In the genomic region with DNA sequence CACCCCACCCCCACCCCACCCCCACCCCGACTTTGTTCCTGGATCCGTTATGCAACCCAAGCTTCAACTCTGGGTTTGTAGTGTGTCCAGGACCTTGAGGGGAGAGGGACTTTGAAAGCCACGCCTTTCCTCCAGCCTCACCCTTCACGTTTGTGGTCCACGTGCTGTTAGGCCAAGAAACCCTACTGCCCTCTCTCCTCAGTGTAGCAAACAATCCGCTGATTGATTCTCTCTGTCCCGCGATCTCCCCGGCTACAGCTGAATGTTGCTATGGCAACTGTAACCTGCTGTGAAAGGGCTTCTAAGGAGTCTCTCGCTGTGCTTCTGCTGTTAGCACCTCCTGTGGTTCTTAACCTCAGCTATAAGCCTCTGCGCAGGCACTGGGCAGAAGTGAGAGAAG, we compare ENCODE assay signal across 9 mouse cellular contexts. TPM values are rescaled to one million over a fixed set of nuclear protein-coding genes. Genes with fewer than 3 reads are reported as not detected.
DNase-seq lines count a peak whose midpoint lies in the region; ATAC-seq and TF ChIP-seq lines count a peak whose summit lies in the region.
"Had no signal": no experiment of that assay in that cellular context is flagged by ENCODE, and none has a peak within 500 bp of the region (broad histone marks: within the 10 kb centered on the region; RNA-seq: fewer than 3 reads in every experiment).

No protein-coding gene starts in this region.

- peak; percentile 65 for ATAC-seq in limb, embryonic 11.5 days (ENCODE audit: insufficient number of reproducible peaks, low FRiP score, low TSS enrichment, low read depth)
- ATAC-seq in midbrain, embryonic 12.5 days (ENCODE audit: low FRiP score, low read depth) = peak; percentile 89
- peak; percentile 63; the same call in 1 of the 2 replicates for ATAC-seq in stomach, embryonic 16.5 days (ENCODE audit: insufficient read depth, low FRiP score)

- no peaks in the 10 kb centered on the region for H3K9me3 ChIP-seq in embryonic facial prominence, embryonic 10.5 days
- H3K9me3 ChIP-seq in heart, embryonic 10.5 days = no peaks in the 10 kb centered on the region
- no peaks in the 10 kb centered on the region for H3K9me3 ChIP-seq in limb, embryonic 11.5 days (ENCODE audit: control insufficient read depth, low read length)
- H3K9me3 ChIP-seq in midbrain, embryonic 12.5 days = no peaks in the 10 kb centered on the region
- no peaks in the 10 kb centered on the region for H3K9me3 ChIP-seq in stomach, embryonic 16.5 days (replicated peaks; ENCODE audit: control insufficient read depth, low read length)

- intact Hi-C loops in gastrocnemius, adult 2 months (cut with DNase I) = no loop called here

- no peaks in the 10 kb centered on the region; the same call in 1 of the 2 replicates for H3K27me3 ChIP-seq in embryonic facial prominence, embryonic 10.5 days (replicated peaks; ENCODE audit: low read depth, poor library complexity, severe bottlenecking)
- peaks cover 10% of the 10 kb centered on the region; the same call in 1 of the 2 replicates for H3K27me3 ChIP-seq in heart, embryonic 10.5 days (ENCODE audit: insufficient read depth, poor library complexity, severe bottlenecking)
- H3K27me3 ChIP-seq in limb, embryonic 11.5 days (ENCODE audit: control insufficient read depth, insufficient read depth, low read length) = no peaks in the 10 kb centered on the region
- H3K27me3 ChIP-seq in midbrain, embryonic 12.5 days = 0 out of 2 replicates have a peak, but pooled peaks cover 6% of the 10 kb centered on the region
- no peaks in the 10 kb centered on the region for H3K27me3 ChIP-seq in stomach, embryonic 16.5 days (ENCODE audit: control insufficient read depth, insufficient read depth, low read length)
- H3K27me3 ChIP-seq: CH12.LX had no signal

- peak overlapping the region; percentile 27; the same call in 1 of the 2 replicates for H3K4me2 ChIP-seq in limb, embryonic 11.5 days (ENCODE audit: low read depth, severe bottlenecking)
- H3K4me2 ChIP-seq in midbrain, embryonic 12.5 days (replicated peaks) = peak overlapping the region; percentile 34
- H3K4me2 ChIP-seq in stomach, embryonic 16.5 days (ENCODE audit: low read depth, low read length) = peak overlapping the region; percentile 28; the same call in 1 of the 2 replicates

- no peak overlapping the region for H3K9ac ChIP-seq in limb, embryonic 11.5 days (ENCODE audit: low read length)
- H3K9ac ChIP-seq in midbrain, embryonic 12.5 days (replicated peaks) = no peak overlapping the region
- H3K9ac ChIP-seq in stomach, embryonic 16.5 days (ENCODE audit: low read length) = peak overlapping the region; percentile 43; the same call in 1 of the 2 replicates

- no peaks in the 10 kb centered on the region for H3K36me3 ChIP-seq in embryonic facial prominence, embryonic 10.5 days (replicated peaks)
- H3K36me3 ChIP-seq in heart, embryonic 10.5 days = no peaks in the 10 kb centered on the region
- H3K36me3 ChIP-seq in limb, embryonic 11.5 days (ENCODE audit: control insufficient read depth, insufficient read depth, low read length) = no peaks in the 10 kb centered on the region
- H3K36me3 ChIP-seq in midbrain, embryonic 12.5 days = no peaks in the 10 kb centered on the region
- no peaks in the 10 kb centered on the region for H3K36me3 ChIP-seq in stomach, embryonic 16.5 days (ENCODE audit: control insufficient read depth, insufficient read depth, low read length)

- WGBS in embryonic facial prominence, embryonic 10.5 days = under 1% methylated on average over 11 of the region's 11 CpGs
- 1% methylated on average over 11 of the region's 11 CpGs for WGBS in heart, embryonic 10.5 days
- 1% methylated on average over 11 of the region's 11 CpGs for whole genome bisulfite sequencing in limb, embryonic 11.5 days
- WGBS in midbrain, embryonic 12.5 days = under 1% methylated on average over 11 of the region's 11 CpGs
- WGBS in stomach, embryonic 16.5 days = 6% methylated on average over 11 of the region's 11 CpGs

- H3K27ac ChIP-seq in gastrocnemius, adult 2 months = peak overlapping the region; percentile 66
- H3K27ac ChIP-seq in embryonic facial prominence, embryonic 10.5 days (replicated peaks) = peak overlapping the region; percentile 84
- H3K27ac ChIP-seq in heart, embryonic 10.5 days = no peak overlapping the region
- H3K27ac ChIP-seq in limb, embryonic 11.5 days (replicated peaks; ENCODE audit: low read depth, low read length) = peak overlapping the region; percentile 38; the same call in 1 of the 2 replicates
- peak overlapping the region; percentile 84 for H3K27ac ChIP-seq in midbrain, embryonic 12.5 days (replicated peaks)
- peak overlapping the region; percentile 21; the same call in 1 of the 2 replicates for H3K27ac ChIP-seq in stomach, embryonic 16.5 days (ENCODE audit: low read length)

- TF ChIP-seq CTCF in gastrocnemius, adult 2 months (IDR thresholded peaks at IDR 0.05) = no peak

- H3K4me3 ChIP-seq in gastrocnemius, adult 2 months = 0 out of 2 replicates have a peak overlapping the region, but pooled peaks have one; percentile 2
- peak overlapping the region; percentile 37 for H3K4me3 ChIP-seq in embryonic facial prominence, embryonic 10.5 days
- peak overlapping the region; percentile 22; the same call in 1 of the 2 replicates for H3K4me3 ChIP-seq in heart, embryonic 10.5 days
- no peak overlapping the region for H3K4me3 ChIP-seq in limb, embryonic 11.5 days (ENCODE audit: low read depth, low read length)
- peak overlapping the region; percentile 5; the same call in 1 of the 2 replicates for H3K4me3 ChIP-seq in midbrain, embryonic 12.5 days
- no peak overlapping the region for H3K4me3 ChIP-seq in stomach, embryonic 16.5 days (replicated peaks; ENCODE audit: low read length)

- DNase-seq in gastrocnemius, adult 2 months = peak; percentile 56
- DNase-seq in gastrocnemius, postnatal 10 days = no peak
- DNase-seq in embryonic facial prominence, embryonic 10.5 days (ENCODE audit: low spot score) = peak; percentile 83
- DNase-seq in heart, embryonic 10.5 days (ENCODE audit: low spot score) = no peak
- peak; percentile 99 for DNase-seq in kidney, adult 9 months
- peak; percentile 76 for DNase-seq in limb, embryonic 11.5 days (ENCODE audit: low spot score)

- H3K4me1 ChIP-seq in embryonic facial prominence, embryonic 10.5 days = peaks cover 53% of the 10 kb centered on the region
- peaks cover 17% of the 10 kb centered on the region for H3K4me1 ChIP-seq in heart, embryonic 10.5 days
- peaks cover 10% of the 10 kb centered on the region; the same call in 1 of the 2 replicates for H3K4me1 ChIP-seq in limb, embryonic 11.5 days (ENCODE audit: control insufficient read depth, insufficient read depth, low read length)
- peaks cover 36% of the 10 kb centered on the region for H3K4me1 ChIP-seq in midbrain, embryonic 12.5 days
- H3K4me1 ChIP-seq in stomach, embryonic 16.5 days (ENCODE audit: control insufficient read depth, insufficient read depth, low read length) = peaks cover 26% of the 10 kb centered on the region

RNA-seq across cellular contexts. Expression of a gene that starts 5.0 kb away (rescaled TPM):
- total RNA-seq in gastrocnemius, adult 2 months (2021) = 10 to 100 TPM; 31.4 to 32.7 TPM
- total RNA-seq in gastrocnemius, postnatal 10 days (2021) = 10 to 100 TPM; 23.2 to 26.6 TPM
- polyA plus RNA-seq in embryonic facial prominence, embryonic 10.5 days (2016; fragmentation: Nextera tagmentation; extraction: Ambion mirVana) = 97.3 and 103 TPM in 2 replicates
- polyA plus RNA-seq in heart, embryonic 10.5 days (2016; fragmentation: Nextera tagmentation; extraction: Ambion mirVana) = 54.4 and 66.8 TPM in 2 replicates
- polyA plus RNA-seq in limb, embryonic 11.5 days (2014; fragmentation: Nextera tagmentation; extraction: Ambion mirVana) = 111 and 121 TPM in 2 replicates
- 141 and 145 TPM in 2 replicates for polyA plus RNA-seq in midbrain, embryonic 12.5 days (2016; fragmentation: Nextera tagmentation; extraction: Ambion mirVana)
- 136 and 177 TPM in 2 replicates for polyA plus RNA-seq in stomach, embryonic 16.5 days (2015; fragmentation: Nextera tagmentation; extraction: Ambion mirVana)

RNA-seq across cellular contexts. Expression of a gene that starts 42.4 kb away (rescaled TPM):
- total RNA-seq in gastrocnemius, adult 2 months (2021) = 10 to 100 TPM; 10.7 to 13.0 TPM
- total RNA-seq in gastrocnemius, postnatal 10 days (2021) = 10 to 100 TPM; 10.1 to 11.3 TPM
- 52.6 and 59.7 TPM in 2 replicates for polyA plus RNA-seq in embryonic facial prominence, embryonic 10.5 days (2016; fragmentation: Nextera tagmentation; extraction: Ambion mirVana)
- 42.9 and 48.7 TPM in 2 replicates for polyA plus RNA-seq in heart, embryonic 10.5 days (2016; fragmentation: Nextera tagmentation; extraction: Ambion mirVana)
- 55.3 and 56.6 TPM in 2 replicates for polyA plus RNA-seq in limb, embryonic 11.5 days (2014; fragmentation: Nextera tagmentation; extraction: Ambion mirVana)
- polyA plus RNA-seq in midbrain, embryonic 12.5 days (2016; fragmentation: Nextera tagmentation; extraction: Ambion mirVana) = 60.2 and 64.6 TPM in 2 replicates
- polyA plus RNA-seq in stomach, embryonic 16.5 days (2015; fragmentation: Nextera tagmentation; extraction: Ambion mirVana) = 41.3 and 46.0 TPM in 2 replicates

Comparison
In these comparisons a context has a peak if more than half of its experiments do, and no peak if none do; other contexts are left out.
1. DNase-seq: peak in gastrocnemius, adult 2 months (single experiment), embryonic facial prominence, embryonic 10.5 days (single experiment), kidney, adult 9 months (single experiment) and limb, embryonic 11.5 days (single experiment); none in gastrocnemius, postnatal 10 days (single experiment) and heart, embryonic 10.5 days (single experiment).
2. H3K4me3 ChIP-seq: peak in gastrocnemius, adult 2 months (single experiment), embryonic facial prominence, embryonic 10.5 days (single experiment), heart, embryonic 10.5 days (single experiment) and midbrain, embryonic 12.5 days (single experiment); none in limb, embryonic 11.5 days (single experiment) and stomach, embryonic 16.5 days (single experiment).
3. Peak in every context shown above with its lines, with median percentiles within 50 percentile points of each other: ATAC-seq and H3K4me2 ChIP-seq.